Comparison of ENCODE assay signal across 14 mouse cellular contexts in genomic region chr14:45648999-45649818, GRCm38 (mm10). TPM values are rescaled to one million over a fixed set of nuclear protein-coding genes. Genes with fewer than 3 reads are reported as not detected.
DNase-seq lines count a peak whose midpoint lies in the region; ATAC-seq and TF ChIP-seq lines count a peak whose summit lies in the region.
"Had no signal": no experiment of that assay in that cellular context is flagged by ENCODE, and none has a peak within 500 bp of the region (broad histone marks: within the 10 kb centered on the region; RNA-seq: fewer than 3 reads in every experiment).

No protein-coding gene starts in this region.

- H3K4me2 ChIP-seq in midbrain, embryonic 13.5 days (replicated peaks) = no peak overlapping the region
- H3K4me2 ChIP-seq: embryonic facial prominence, embryonic 12.5 days; heart, embryonic 12.5 days; lung, embryonic 14.5 days had no signal

- no peak for DNase-seq in layer of hippocampus, adult 2 months (ENCODE audit: low spot score in 2 of 2)
- no peak for DNase-seq in layer of hippocampus, adult 9-10 months (ENCODE audit: low spot score)
- DNase-seq in R1 (ENCODE audit: low read depth, low spot score) = peak; percentile 64
- DNase-seq in gastrocnemius, postnatal 36 days = no peak
- no peak for DNase-seq in cerebellum, postnatal 36 days
- no peak for DNase-seq in lung, postnatal 4 days
- DNase-seq: cerebellum, adult 8-10 months; kidney, postnatal 4 days; lung, embryonic 14.5 days had no signal

- peaks cover 21% of the 10 kb centered on the region for H3K4me1 ChIP-seq in cortical plate, adult 2 months (ENCODE audit: control insufficient read depth, insufficient read depth, low read length)
- H3K4me1 ChIP-seq in midbrain, embryonic 13.5 days (replicated peaks) = peaks cover 41% of the 10 kb centered on the region
- H3K4me1 ChIP-seq: embryonic facial prominence, embryonic 12.5 days had no signal

- H3K27ac ChIP-seq in layer of hippocampus, adult 2 months = peak overlapping the region; percentile 64
- H3K27ac ChIP-seq in cortical plate, adult 2 months (ENCODE audit: insufficient read depth, low read length) = peak overlapping the region; percentile 42
- H3K27ac ChIP-seq in midbrain, embryonic 13.5 days = peak overlapping the region; percentile 25; the same call in 1 of the 2 replicates
- H3K27ac ChIP-seq: embryonic facial prominence, embryonic 12.5 days had no signal

- H3K36me3 ChIP-seq in midbrain, embryonic 13.5 days = no peaks in the 10 kb centered on the region
- H3K36me3 ChIP-seq: embryonic facial prominence, embryonic 12.5 days; heart, embryonic 12.5 days had no signal

- no peak for TF ChIP-seq POLR2A in cortical plate, adult 2 months (IDR thresholded peaks at IDR 0.05; ENCODE audit: extremely low read depth, insufficient read depth, low read length)

- intact Hi-C loops in gastrocnemius, postnatal 36 days (cut with DNase I) = no loop called here

- no peak for TF ChIP-seq CTCF in layer of hippocampus, adult 2 months (conservative IDR thresholded peaks at IDR 0.05)
- no peak for TF ChIP-seq CTCF in cortical plate, adult 2 months (IDR thresholded peaks at IDR 0.05; ENCODE audit: extremely low read depth, insufficient read depth, low read length)

- no peaks in the 10 kb centered on the region for H3K9me3 ChIP-seq in midbrain, embryonic 13.5 days
- H3K9me3 ChIP-seq: embryonic facial prominence, embryonic 12.5 days; heart, embryonic 12.5 days had no signal

- no peak overlapping the region for H3K4me3 ChIP-seq in layer of hippocampus, adult 2 months
- no peak overlapping the region for H3K4me3 ChIP-seq in cortical plate, adult 2 months (ENCODE audit: insufficient read depth, low read length)
- H3K4me3 ChIP-seq in midbrain, embryonic 13.5 days (replicated peaks) = no peak overlapping the region
- H3K4me3 ChIP-seq: embryonic facial prominence, embryonic 12.5 days; heart, embryonic 12.5 days had no signal

- 31% methylated on average over 11 of the region's 11 CpGs for WGBS in midbrain, embryonic 13.5 days

- ATAC-seq in midbrain, embryonic 13.5 days = peak; percentile 31; the same call in 1 of the 2 replicates
- ATAC-seq: intestine, embryonic 16.5 days had no signal

- no peaks in the 10 kb centered on the region for H3K27me3 ChIP-seq in midbrain, embryonic 13.5 days
- H3K27me3 ChIP-seq: embryonic facial prominence, embryonic 12.5 days; heart, embryonic 12.5 days had no signal

- H3K9ac ChIP-seq in midbrain, embryonic 13.5 days (replicated peaks) = 0 out of 2 replicates have a peak overlapping the region, but pooled peaks have one; percentile 21
- H3K9ac ChIP-seq: embryonic facial prominence, embryonic 12.5 days; heart, embryonic 12.5 days; lung, embryonic 14.5 days had no signal

RNA-seq across cellular contexts. Expression of gene Ddhd1, which starts 8.7 kb away (rescaled TPM):
- 10 to 100 TPM; 74.9 to 90.7 TPM for total RNA-seq in layer of hippocampus, adult 2 months (2021)
- polyA plus RNA-seq in cortical plate, adult 2 months (2012; rRNA removed) = 84.0 and 90.2 TPM in 2 replicates
- polyA plus RNA-seq in midbrain, embryonic 13.5 days (2015; fragmentation: Nextera tagmentation; extraction: Ambion mirVana) = 13.2 and 16.5 TPM in 2 replicates
- total RNA-seq in gastrocnemius, postnatal 36 days (2021) = 1 to 10 TPM; 2.7 to 3.3 TPM

Comparison
In these comparisons a context has a peak if more than half of its experiments do, and no peak if none do; other contexts are left out.
1. RNA of gene Ddhd1, which starts 8.7 kb away (total RNA-seq): 74.9 to 90.7 TPM in layer of hippocampus, adult 2 months; 2.7 to 3.3 TPM in gastrocnemius, postnatal 36 days; every median in the first group is over 10 times any median in the second.
2. Peak in every context shown above with its lines, with median percentiles within 50 percentile points of each other: H3K27ac ChIP-seq.